Mouse (Mus musculus): Measurements from ENCODE around the gene Ttll5. TPM values are rescaled to one million over a fixed set of nuclear protein-coding genes. Genes with fewer than 3 reads are reported as not detected.

Ttll5 gene
- polyA plus RNA-seq, 1 experiment from 2014 or later = 16.1 TPM

GRCm38 (mm10) chr12:86103391-86103790 is 278.9 kb downstream of the Ttll5 start:
- peak; percentile 57 for DNase-seq
- Histone ChIP-seq H3K4me3 (replicated peaks; ENCODE audit: low read depth, low read length) (no peak overlapping the region), H3K4me2 (ENCODE audit: low read length) (0 out of 2 replicates have a peak overlapping the region, but pooled peaks have one; percentile 10), H3K4me1 (ENCODE audit: control insufficient read depth, insufficient read depth, low read length) (peaks cover 22% of the 10 kb centered on the region), H3K36me3 (ENCODE audit: control insufficient read depth, insufficient read depth, low read length) (no peaks in the 10 kb centered on the region), H3K27me3 (ENCODE audit: control insufficient read depth, insufficient read depth, low read length) (no peaks in the 10 kb centered on the region), H3K9ac (replicated peaks; ENCODE audit: low read length) (no peak overlapping the region), H3K27ac (replicated peaks; ENCODE audit: low read depth, low read length) (no peak overlapping the region; the same call in 1 of the 2 replicates), H3K9me3 (ENCODE audit: control insufficient read depth, low read length) (no peaks in the 10 kb centered on the region)
- no peak for ATAC-seq (ENCODE audit: low FRiP score, low TSS enrichment)
- WGBS = 16% methylated on average over 11 of the region's 11 CpGs

DNA sequence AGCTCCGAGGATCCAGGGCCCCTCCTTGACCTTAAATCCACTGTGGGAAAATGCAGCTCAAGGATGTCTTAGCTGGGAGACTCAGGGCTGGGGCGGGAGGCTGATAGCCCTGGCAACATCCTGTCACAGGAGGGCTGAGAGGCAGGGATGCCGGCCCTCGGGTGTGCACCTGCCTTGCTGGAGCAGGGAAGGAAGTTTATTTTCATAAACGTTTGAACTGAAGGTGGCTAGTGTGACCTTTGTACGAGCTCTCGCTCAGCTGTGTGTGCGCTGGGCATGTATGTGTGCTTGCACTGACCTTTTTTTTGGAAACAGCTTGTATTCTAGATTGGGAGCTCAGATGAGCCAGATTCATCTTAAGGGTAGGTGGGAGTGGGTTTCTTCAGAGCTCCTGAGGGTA is 279.4 kb downstream of the Ttll5 start:
- Histone ChIP-seq H3K9ac (replicated peaks; ENCODE audit: low read length) (no peak overlapping the region), H3K4me2 (ENCODE audit: low read length) (0 out of 2 replicates have a peak overlapping the region, but pooled peaks have one; percentile 10), H3K4me1 (ENCODE audit: control insufficient read depth, insufficient read depth, low read length) (peaks cover 22% of the 10 kb centered on the region), H3K9me3 (ENCODE audit: control insufficient read depth, low read length) (no peaks in the 10 kb centered on the region), H3K4me3 (replicated peaks; ENCODE audit: low read depth, low read length) (no peak overlapping the region), H3K27ac (replicated peaks; ENCODE audit: low read depth, low read length) (no peak overlapping the region; the same call in 1 of the 2 replicates), H3K27me3 (ENCODE audit: control insufficient read depth, insufficient read depth, low read length) (no peaks in the 10 kb centered on the region), H3K36me3 (ENCODE audit: control insufficient read depth, insufficient read depth, low read length) (no peaks in the 10 kb centered on the region)
- ATAC-seq (ENCODE audit: low FRiP score, low TSS enrichment) (no peak), DNase-seq (no peak)
- WGBS = 39% methylated on average over 8 of the region's 8 CpGs

- Histone ChIP-seq H3K4me1 (ENCODE audit: control insufficient read depth, insufficient read depth, low read length) (peaks cover 22% of the 10 kb centered on the region), H3K27ac (replicated peaks; ENCODE audit: low read depth, low read length) (no peak overlapping the region), H3K9ac (replicated peaks; ENCODE audit: low read length) (no peak overlapping the region), H3K4me3 (replicated peaks; ENCODE audit: low read depth, low read length) (no peak overlapping the region), H3K27me3 (ENCODE audit: control insufficient read depth, insufficient read depth, low read length) (no peaks in the 10 kb centered on the region), H3K4me2 (ENCODE audit: low read length) (no peak overlapping the region), H3K36me3 (ENCODE audit: control insufficient read depth, insufficient read depth, low read length) (no peaks in the 10 kb centered on the region), H3K9me3 (ENCODE audit: control insufficient read depth, low read length) (no peaks in the 10 kb centered on the region)
- no peak for ATAC-seq (ENCODE audit: low FRiP score, low TSS enrichment)
- WGBS = 76% methylated on average over 11 of the region's 11 CpGs
- no peak for DNase-seq
Measured at GRCm38 (mm10) chr12:86104297-86104696, 279.8 kb downstream of the Ttll5 start.

DNA sequence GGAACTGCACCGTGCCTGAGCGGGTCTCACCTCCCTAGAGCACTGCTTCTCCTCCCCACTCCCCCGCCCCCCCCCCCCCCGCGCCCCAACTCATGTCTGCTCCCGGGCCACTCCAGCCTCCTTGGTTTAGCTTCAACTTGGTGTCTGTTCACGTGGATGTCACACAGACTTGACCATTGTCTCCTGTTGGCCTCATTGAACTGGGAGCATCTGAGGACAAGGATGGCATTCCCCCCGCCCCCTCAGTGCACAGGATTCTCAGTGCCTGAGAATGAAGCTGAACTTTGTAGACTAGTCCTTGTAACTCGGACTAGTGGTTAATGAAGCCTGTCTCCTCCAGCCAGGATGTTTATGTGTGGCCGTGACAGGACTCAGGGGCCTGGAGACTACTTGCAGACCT is 281.1 kb downstream of the Ttll5 start:
- Histone ChIP-seq H3K4me1 (ENCODE audit: control insufficient read depth, insufficient read depth, low read length) (peaks cover 22% of the 10 kb centered on the region), H3K9me3 (ENCODE audit: control insufficient read depth, low read length) (no peaks in the 10 kb centered on the region), H3K27me3 (ENCODE audit: control insufficient read depth, insufficient read depth, low read length) (no peaks in the 10 kb centered on the region), H3K36me3 (ENCODE audit: control insufficient read depth, insufficient read depth, low read length) (no peaks in the 10 kb centered on the region), H3K4me3 (replicated peaks; ENCODE audit: low read depth, low read length) (no peak overlapping the region), H3K9ac (replicated peaks; ENCODE audit: low read length) (no peak overlapping the region), H3K4me2 (ENCODE audit: low read length) (no peak overlapping the region), H3K27ac (replicated peaks; ENCODE audit: low read depth, low read length) (no peak overlapping the region)
- DNase-seq (no peak), ATAC-seq (ENCODE audit: low FRiP score, low TSS enrichment) (no peak)
- 75% methylated on average over 10 of the region's 10 CpGs for WGBS

- Histone ChIP-seq H3K9me3 (ENCODE audit: control insufficient read depth, low read length) (no peaks in the 10 kb centered on the region), H3K27ac (replicated peaks; ENCODE audit: low read depth, low read length) (no peak overlapping the region), H3K4me1 (ENCODE audit: control insufficient read depth, insufficient read depth, low read length) (peaks cover 22% of the 10 kb centered on the region), H3K9ac (replicated peaks; ENCODE audit: low read length) (no peak overlapping the region), H3K36me3 (ENCODE audit: control insufficient read depth, insufficient read depth, low read length) (no peaks in the 10 kb centered on the region), H3K27me3 (ENCODE audit: control insufficient read depth, insufficient read depth, low read length) (no peaks in the 10 kb centered on the region), H3K4me3 (replicated peaks; ENCODE audit: low read depth, low read length) (no peak overlapping the region), H3K4me2 (ENCODE audit: low read length) (no peak overlapping the region)
- no peak for DNase-seq
- no peak for ATAC-seq (ENCODE audit: low FRiP score, low TSS enrichment)
- 92% methylated on average over 9 of the region's 9 CpGs for WGBS
Measured at GRCm38 (mm10) chr12:86106086-86106485, 281.6 kb downstream of the Ttll5 start.

DNA sequence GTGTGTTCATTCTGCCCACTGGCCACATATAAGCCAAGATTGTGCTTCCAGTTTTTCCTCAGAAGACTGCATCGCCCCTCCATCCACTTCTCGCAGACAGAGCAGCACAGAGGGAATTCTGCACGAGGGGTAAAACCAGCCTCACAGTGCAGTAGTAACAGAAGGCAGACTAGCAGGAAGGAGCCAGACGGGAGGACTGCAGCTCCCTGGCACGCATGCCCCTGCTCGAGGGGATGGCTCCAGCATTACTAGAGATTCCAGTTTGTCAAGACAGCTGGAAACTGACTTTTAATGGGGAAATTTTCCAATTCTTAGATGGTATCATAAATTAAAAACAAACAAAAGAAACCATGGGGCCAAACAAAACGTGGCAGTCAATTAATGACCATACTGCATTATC is 283.2 kb downstream of the Ttll5 start:
- WGBS = 88% methylated on average over 7 of the region's 7 CpGs
- Histone ChIP-seq H3K9ac (replicated peaks; ENCODE audit: low read length) (no peak overlapping the region), H3K27ac (replicated peaks; ENCODE audit: low read depth, low read length) (no peak overlapping the region), H3K27me3 (ENCODE audit: control insufficient read depth, insufficient read depth, low read length) (no peaks in the 10 kb centered on the region), H3K9me3 (ENCODE audit: control insufficient read depth, low read length) (no peaks in the 10 kb centered on the region), H3K36me3 (ENCODE audit: control insufficient read depth, insufficient read depth, low read length) (no peaks in the 10 kb centered on the region), H3K4me3 (replicated peaks; ENCODE audit: low read depth, low read length) (no peak overlapping the region), H3K4me1 (ENCODE audit: control insufficient read depth, insufficient read depth, low read length) (peaks cover 19% of the 10 kb centered on the region), H3K4me2 (ENCODE audit: low read length) (no peak overlapping the region)
- ATAC-seq (ENCODE audit: low FRiP score, low TSS enrichment) = no peak
- no peak for DNase-seq

- no peak for ATAC-seq (ENCODE audit: low FRiP score, low TSS enrichment)
- Histone ChIP-seq H3K4me2 (ENCODE audit: low read length) (no peak overlapping the region), H3K9ac (replicated peaks; ENCODE audit: low read length) (no peak overlapping the region), H3K4me3 (replicated peaks; ENCODE audit: low read depth, low read length) (no peak overlapping the region), H3K27ac (replicated peaks; ENCODE audit: low read depth, low read length) (no peak overlapping the region), H3K9me3 (ENCODE audit: control insufficient read depth, low read length) (no peaks in the 10 kb centered on the region), H3K36me3 (ENCODE audit: control insufficient read depth, insufficient read depth, low read length) (no peaks in the 10 kb centered on the region), H3K27me3 (ENCODE audit: control insufficient read depth, insufficient read depth, low read length) (no peaks in the 10 kb centered on the region), H3K4me1 (ENCODE audit: control insufficient read depth, insufficient read depth, low read length) (peaks cover under 1% of the 10 kb centered on the region; the same call in 1 of the 2 replicates)
- 92% methylated on average over 4 of the region's 4 CpGs for WGBS
- no peak for DNase-seq
Measured at GRCm38 (mm10) chr12:86109531-86109930, 285.1 kb downstream of the Ttll5 start.

DNA sequence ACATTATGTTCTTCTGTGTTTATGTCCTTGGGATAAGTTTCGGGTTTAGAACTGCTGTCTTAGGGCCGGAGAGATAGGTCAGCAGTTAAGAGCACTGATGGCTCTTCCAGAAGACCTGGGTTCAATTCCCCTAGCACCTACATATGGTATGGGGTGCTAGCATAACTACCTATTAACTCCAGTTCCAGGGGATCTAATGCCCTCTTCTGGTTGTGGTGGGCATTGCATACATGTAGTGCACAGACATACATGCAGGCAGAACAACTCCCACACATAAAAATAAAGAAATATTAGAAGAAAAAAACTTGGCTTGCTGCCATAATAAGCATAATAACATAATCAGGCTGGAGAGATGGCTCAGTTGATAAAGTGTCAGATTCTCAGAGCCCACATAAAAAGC is 286.2 kb downstream of the Ttll5 start:
- Histone ChIP-seq H3K4me1 (ENCODE audit: control insufficient read depth, insufficient read depth, low read length) (no peaks in the 10 kb centered on the region), H3K27ac (replicated peaks; ENCODE audit: low read depth, low read length) (no peak overlapping the region), H3K27me3 (ENCODE audit: control insufficient read depth, insufficient read depth, low read length) (no peaks in the 10 kb centered on the region), H3K4me3 (replicated peaks; ENCODE audit: low read depth, low read length) (no peak overlapping the region), H3K9ac (replicated peaks; ENCODE audit: low read length) (no peak overlapping the region), H3K36me3 (ENCODE audit: control insufficient read depth, insufficient read depth, low read length) (no peaks in the 10 kb centered on the region), H3K4me2 (ENCODE audit: low read length) (no peak overlapping the region), H3K9me3 (ENCODE audit: control insufficient read depth, low read length) (no peaks in the 10 kb centered on the region)
- WGBS = 99% methylated on average over 2 of the region's 2 CpGs
- peak; percentile 26 for DNase-seq
- no peak for ATAC-seq (ENCODE audit: low FRiP score, low TSS enrichment)

All from midbrain, embryonic 14.5 days (tissue).